Mouse (Mus musculus) stomach, postnatal 0 days (tissue): ENCODE data around the gene Avpi1.

ENCODE experiments used
- CTCF ChIP-seq: IDR thresholded peaks from 2 replicates; pipeline ENCODE4 v1.5.1; 2016; ENCODE audit warnings: antibody characterized with exemption, low read depth, mild to moderate bottlenecking, moderate library complexity
- EP300 ChIP-seq: optimal IDR thresholded peaks from 2 replicates; pipeline ENCODE3; 2016; ENCODE audit warnings: antibody characterized with exemption

- TF ChIP-seq CTCF, result peak; percentile 29
- TF ChIP-seq EP300, result no peak
These were observed 24.2 kb downstream of the Avpi1 start for GRCm38 (mm10) chr19:42104681-42105080.
